Mouse (Mus musculus) embryonic fibroblast, embryonic 13.5 days (primary cell): ENCODE results near the gene Sar1a. TPM values are rescaled to one million over a fixed set of nuclear protein-coding genes. Genes with fewer than 3 reads are reported as not detected.

Experiments
- H3K27ac ChIP-seq: 2 replicates; pipeline ENCODE4 v1.5.1; 2012; ENCODE audit warnings: low read length, control low read depth, inconsistent platforms; ENCODE audit not compliant: insufficient read depth
- H3K4me1 ChIP-seq: 2 replicates; pipeline ENCODE4 v1.6.1; 2011; ENCODE audit warnings: low read length; ENCODE audit not compliant: control insufficient read depth, insufficient read depth
- H3K4me3 ChIP-seq: 2 replicates; pipeline ENCODE4 v1.5.1; 2011; ENCODE audit warnings: mild to moderate bottlenecking, control low read depth, low read length; ENCODE audit not compliant: insufficient read depth
- CTCF ChIP-seq: IDR thresholded peaks from 2 replicates; pipeline ENCODE4 v1.5.1; 2011; ENCODE audit warnings: mild to moderate bottlenecking, control low read depth, low read length, moderate library complexity, borderline replicate concordance; ENCODE audit not compliant: insufficient read depth
- POLR2A ChIP-seq: IDR thresholded peaks from 2 replicates; pipeline ENCODE4 v1.6.1; 2011; ENCODE audit warnings: low read depth, mild to moderate bottlenecking, control low read depth, low read length, moderate library complexity
- polyA plus RNA-seq: library from polyadenylated mRNA; stranded (reverse); fragments of >200 nt; gene quantifications from 2 replicates; pipeline ENCODE4 v1.2.4, GENCODE M21; 2011; ENCODE audit warnings: low read depth; ENCODE audit not compliant: missing spikeins, insufficient read length

The Sar1a gene
- polyA plus RNA-seq, 1 experiment, result 278 TPM

DNA sequence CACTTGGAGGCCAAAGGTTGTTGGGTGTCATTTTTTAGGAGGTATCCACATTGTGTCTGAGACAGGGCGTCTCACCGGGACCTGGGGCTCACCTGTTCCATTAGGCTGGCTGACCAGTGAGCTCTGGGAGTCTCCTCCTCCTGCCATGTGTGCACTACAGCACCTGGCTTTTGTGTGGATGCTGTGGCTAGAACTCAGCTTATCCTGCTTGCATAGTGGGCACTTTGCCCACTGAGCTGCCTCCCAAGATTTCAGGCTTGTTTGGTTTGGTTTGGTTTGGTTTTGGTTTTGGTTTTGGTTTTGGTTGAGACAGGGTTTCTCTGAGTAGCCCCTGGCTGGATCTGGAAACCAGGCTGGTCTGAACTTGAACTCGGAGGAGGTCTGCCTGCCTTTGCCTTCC lies 42.1 kb downstream of the Sar1a start:
- Histone ChIP-seq H3K27ac (no peak overlapping the region), H3K4me1 (no peaks in the 10 kb centered on the region), H3K4me3 (no peak overlapping the region)
- no peak for TF ChIP-seq CTCF
- no peak for TF ChIP-seq POLR2A

GRCm38 (mm10) chr10:61723271-61723670 lies 43.2 kb downstream of the Sar1a start:
- no peak overlapping the region for H3K4me3 ChIP-seq
- TF ChIP-seq POLR2A (no peak), CTCF (no peak)
- H3K27ac ChIP-seq, result no peak overlapping the region
- H3K4me1 ChIP-seq, result no peaks in the 10 kb centered on the region

- Histone ChIP-seq H3K4me1 (no peaks in the 10 kb centered on the region), H3K4me3 (no peak overlapping the region), H3K27ac (no peak overlapping the region)
- TF ChIP-seq CTCF (no peak), POLR2A (no peak)
Measured at GRCm38 (mm10) chr10:61729181-61729580, 49.1 kb downstream of the Sar1a start.

GRCm38 (mm10) chr10:61730171-61730570 lies 50.1 kb downstream of the Sar1a start:
- Histone ChIP-seq H3K4me3 (no peak overlapping the region), H3K4me1 (no peaks in the 10 kb centered on the region), H3K27ac (no peak overlapping the region)
- TF ChIP-seq POLR2A (no peak), CTCF (no peak)

DNA sequence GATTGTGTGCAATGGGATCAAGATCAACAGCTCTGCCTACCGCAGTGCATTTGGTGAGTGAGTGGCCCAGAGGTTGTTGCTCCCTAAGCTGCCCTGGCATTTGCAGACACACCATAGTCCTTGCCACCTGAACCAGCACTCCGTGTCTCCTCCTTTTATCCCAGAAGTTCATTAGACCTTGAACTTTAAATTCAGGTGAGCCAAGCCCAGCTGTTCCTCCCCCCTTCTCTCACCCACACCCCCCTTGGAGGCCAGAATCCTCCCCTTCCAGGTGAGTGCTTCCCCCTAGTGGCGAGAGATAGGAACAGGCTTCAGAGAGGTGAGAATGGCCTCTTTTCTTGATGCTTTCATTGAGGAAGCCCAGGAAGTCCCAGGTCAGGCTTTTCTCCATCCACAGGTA lies 54.3 kb downstream of the Sar1a start:
- H3K4me1 ChIP-seq, result no peaks in the 10 kb centered on the region
- H3K27ac ChIP-seq, result no peak overlapping the region
- TF ChIP-seq CTCF (peak; percentile 41; the same call in 1 of the 2 replicates), POLR2A (no peak)
- H3K4me3 ChIP-seq, result no peak overlapping the region

DNA sequence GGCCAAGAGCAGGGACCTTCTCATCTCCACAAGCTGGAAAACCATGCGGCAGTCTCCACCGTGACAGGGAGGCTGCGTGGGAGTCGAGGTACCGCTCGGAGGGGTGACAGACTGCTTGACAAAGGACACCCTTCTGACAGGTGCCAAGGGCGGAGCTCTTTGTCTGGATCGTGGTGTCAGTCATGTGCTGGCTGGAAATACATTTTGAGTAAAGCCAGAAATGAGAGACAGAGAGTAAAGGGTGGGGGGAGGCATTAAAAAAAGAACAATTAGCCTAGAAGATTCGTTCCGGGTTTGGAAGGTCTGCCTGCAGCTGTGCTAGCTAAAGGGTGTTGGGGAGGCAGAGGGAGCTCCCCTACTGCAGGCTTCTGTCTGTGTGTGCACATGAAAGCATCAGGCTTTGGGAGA lies 56.6 kb downstream of the Sar1a start:
- no peak overlapping the region for H3K27ac ChIP-seq

DNA sequence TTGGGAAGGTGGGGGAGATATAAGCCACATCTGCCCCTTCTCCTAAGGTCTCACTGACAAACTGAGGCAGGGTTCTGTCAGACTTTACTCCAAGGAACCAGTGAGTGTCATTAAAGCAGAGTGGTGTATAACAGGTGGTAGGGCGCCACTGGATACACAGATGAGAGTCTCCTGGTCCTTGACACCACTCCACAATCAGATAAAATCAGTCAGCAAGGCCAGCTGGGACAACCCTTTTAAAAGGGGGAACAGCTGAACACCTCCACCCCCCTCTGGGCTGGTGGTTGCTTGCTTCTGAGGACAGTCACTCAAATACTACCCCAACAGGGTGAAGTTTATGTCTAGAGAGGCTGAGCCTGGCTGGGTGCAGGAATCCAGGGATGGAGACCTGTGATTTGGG lies 57.4 kb downstream of the Sar1a start:
- TF ChIP-seq CTCF (no peak), POLR2A (no peak)
- Histone ChIP-seq H3K27ac (no peak overlapping the region), H3K4me3 (no peak overlapping the region), H3K4me1 (no peaks in the 10 kb centered on the region)

More for the DNA sequence above, 56.6 kb downstream of the Sar1a start:
- H3K4me1 ChIP-seq, result no peaks in the 10 kb centered on the region
- H3K4me3 ChIP-seq, result no peak overlapping the region
- TF ChIP-seq CTCF (no peak), POLR2A (no peak)

- TF ChIP-seq POLR2A (no peak), CTCF (no peak)
- H3K4me3 ChIP-seq, result no peak overlapping the region
- H3K27ac ChIP-seq, result no peak overlapping the region
- H3K4me1 ChIP-seq, result no peaks in the 10 kb centered on the region
Measured at GRCm38 (mm10) chr10:61738126-61738525, 58.0 kb downstream of the Sar1a start.

DNA sequence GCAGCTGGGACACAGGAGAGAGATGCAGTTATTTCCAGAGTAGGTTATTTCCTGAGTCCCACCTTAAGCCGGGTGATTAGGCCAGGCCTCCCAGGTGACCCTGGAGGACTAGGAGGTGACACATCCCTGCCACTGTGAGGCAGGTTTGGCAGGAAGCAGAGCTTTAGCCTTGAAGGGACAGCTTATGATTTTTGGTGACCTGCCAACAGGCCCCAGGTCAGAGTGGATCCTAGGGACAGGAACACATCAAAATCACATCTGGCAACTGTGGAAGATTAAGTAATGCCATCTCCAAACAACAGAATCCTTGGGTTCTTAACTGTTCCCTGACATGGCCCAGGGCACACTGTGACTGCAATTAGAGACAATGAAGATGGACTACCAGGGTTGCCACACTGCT lies 61.2 kb downstream of the Sar1a start:
- TF ChIP-seq POLR2A (no peak), CTCF (no peak)
- H3K27ac ChIP-seq, result no peak overlapping the region
- H3K4me1 ChIP-seq, result no peaks in the 10 kb centered on the region

DNA sequence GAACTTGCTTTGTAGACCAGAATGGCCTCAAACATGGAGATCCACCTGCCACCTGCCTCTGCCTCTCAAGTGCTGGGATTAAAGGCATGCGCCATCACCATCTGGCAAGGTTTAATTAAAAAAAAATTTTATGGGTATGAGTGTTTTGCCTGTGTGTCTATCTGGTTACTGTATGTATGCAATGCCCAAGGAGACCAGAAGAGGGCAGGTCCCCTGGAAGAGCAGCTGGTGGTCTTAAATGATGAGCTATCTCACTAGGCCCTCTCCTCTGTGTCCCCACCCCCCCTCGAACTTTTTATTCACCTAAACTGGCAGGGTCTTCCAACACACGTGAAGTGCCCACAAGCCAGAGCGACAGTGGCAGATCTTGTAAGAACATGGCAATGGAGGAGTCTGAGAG lies 61.8 kb downstream of the Sar1a start:
- Histone ChIP-seq H3K4me3 (no peak overlapping the region), H3K27ac (no peak overlapping the region), H3K4me1 (no peaks in the 10 kb centered on the region)
- TF ChIP-seq CTCF, result no peak
- TF ChIP-seq POLR2A, result no peak

More for the DNA sequence above, 61.2 kb downstream of the Sar1a start:
- no peak overlapping the region for H3K4me3 ChIP-seq

DNA sequence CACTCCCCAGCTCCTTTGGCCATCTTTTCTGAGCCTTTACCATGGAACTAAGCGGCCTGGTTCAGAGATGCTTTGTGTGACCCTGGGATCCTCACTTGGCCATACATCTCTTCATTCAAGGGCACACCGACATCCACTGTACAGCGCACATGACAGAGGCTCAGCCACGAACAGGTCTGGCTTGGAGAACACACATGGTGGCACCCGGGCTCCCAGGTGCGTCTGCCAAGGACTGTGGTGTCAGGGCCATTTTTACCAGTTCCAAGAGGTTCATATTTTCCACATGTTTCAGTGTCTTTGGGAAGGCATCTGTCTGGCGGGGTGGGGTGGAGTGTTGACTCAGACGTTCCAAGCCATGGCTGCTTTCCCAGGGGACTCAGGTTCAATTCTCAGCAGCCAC lies 62.2 kb downstream of the Sar1a start:
- TF ChIP-seq POLR2A, result no peak
- TF ChIP-seq CTCF, result no peak
- H3K4me3 ChIP-seq, result no peak overlapping the region
- H3K27ac ChIP-seq, result no peak overlapping the region
- no peaks in the 10 kb centered on the region for H3K4me1 ChIP-seq

Other genes with a start within 250 kb of the Sar1a start
- 56.4 and 68.9 TPM in 2 replicates for gene Eif4ebp2, start 227.6 kb upstream of the Sar1a start, polyA plus RNA-seq
- 10.0 and 11.8 TPM in 2 replicates for gene Lrrc20, start 204.5 kb upstream of the Sar1a start, polyA plus RNA-seq
- 0.47 and 1.2 TPM in 2 replicates for gene Npffr1, start 84.8 kb upstream of the Sar1a start, polyA plus RNA-seq
- gene Ppa1, start 31.7 kb upstream of the Sar1a start, polyA plus RNA-seq, result 67.1 and 70.0 TPM in 2 replicates
- gene Tysnd1, start 15.2 kb downstream of the Sar1a start, polyA plus RNA-seq, result 14.5 and 19.3 TPM in 2 replicates
- gene Aifm2, start 35.0 kb downstream of the Sar1a start, polyA plus RNA-seq, result 11.5 and 14.9 TPM in 2 replicates
- 27.4 and 41.2 TPM in 2 replicates for gene H2afy2, start 103.8 kb downstream of the Sar1a start, polyA plus RNA-seq